Mouse (Mus musculus) naive thymus-derived CD4-positive, alpha-beta T cell, adult 5 months (primary cell): ENCODE data around the gene Bpifb2. TPM values are rescaled to one million over a fixed set of nuclear protein-coding genes. Genes with fewer than 3 reads are reported as not detected.

Experiments used
- polyA plus RNA-seq: library from polyadenylated mRNA; unstranded; fragments of 100-300 nt; shearing (Covaris generic); gene quantifications from one replicate; pipeline ENCODE4 v1.2.1, GENCODE M21; 2017

Gene Bpifb2
- polyA plus RNA-seq = not detected

GRCm38 (mm10) chr2:153874745-153875144 lies at the start of gene Bpifb2:
Gene Bpifb2 (plus strand): TSS chr2:153875045.

GRCm38 (mm10) chr2:153870984-153871383 lies 3.9 kb upstream of the Bpifb2 start, which contains the start of gene Sun5:
Gene Sun5 (minus strand): TSS chr2:153871084.

GRCm38 (mm10) chr2:153900088-153900487 lies 25.2 kb downstream of the Bpifb2 start, which contains the start of gene Bpifb6:
Gene Bpifb6 (plus strand): TSS chr2:153900388.

GRCm38 (mm10) chr2:153917930-153918329 lies 43.1 kb downstream of the Bpifb2 start, which contains the start of gene Bpifb3:
Gene Bpifb3 (plus strand): TSS chr2:153918230.

GRCm38 (mm10) chr2:153937843-153938242 lies 63.0 kb downstream of the Bpifb2 start, which contains the start of gene Bpifb4:
Gene Bpifb4 (plus strand): TSS chr2:153938212.

Other genes with a start within 250 kb of the Bpifb2 start
- gene Commd7, start 242.3 kb upstream of the Bpifb2 start, polyA plus RNA-seq = 82.0 TPM
- 8.0 TPM for gene Dnmt3b, start 225.6 kb upstream of the Bpifb2 start, polyA plus RNA-seq
- gene Dnmt3c, start 178.4 kb upstream of the Bpifb2 start, polyA plus RNA-seq = not detected
- 240 TPM for gene Mapre1, start 133.8 kb upstream of the Bpifb2 start, polyA plus RNA-seq
- gene Efcab8, start 95.1 kb upstream of the Bpifb2 start, polyA plus RNA-seq = 0.46 TPM
- gene Sun5, start 4.0 kb upstream of the Bpifb2 start, polyA plus RNA-seq = not detected
- not detected for gene Bpifb6, start 25.3 kb downstream of the Bpifb2 start, polyA plus RNA-seq
- not detected for gene Bpifb3, start 43.2 kb downstream of the Bpifb2 start, polyA plus RNA-seq
- not detected for gene Bpifb4, start 63.2 kb downstream of the Bpifb2 start, polyA plus RNA-seq
- not detected for gene Bpifa6, start 99.9 kb downstream of the Bpifb2 start, polyA plus RNA-seq
- not detected for gene Bpifa2, start 133.2 kb downstream of the Bpifb2 start, polyA plus RNA-seq